Mouse (Mus musculus): ENCODE measurements at regions not wholly inside any gene's neighbourhood (a gene's known extent, or its start where the extent isn't known, plus 50 kb on each side); places are given as distances from the start of the nearest gene placed in this dataset.

DNA sequence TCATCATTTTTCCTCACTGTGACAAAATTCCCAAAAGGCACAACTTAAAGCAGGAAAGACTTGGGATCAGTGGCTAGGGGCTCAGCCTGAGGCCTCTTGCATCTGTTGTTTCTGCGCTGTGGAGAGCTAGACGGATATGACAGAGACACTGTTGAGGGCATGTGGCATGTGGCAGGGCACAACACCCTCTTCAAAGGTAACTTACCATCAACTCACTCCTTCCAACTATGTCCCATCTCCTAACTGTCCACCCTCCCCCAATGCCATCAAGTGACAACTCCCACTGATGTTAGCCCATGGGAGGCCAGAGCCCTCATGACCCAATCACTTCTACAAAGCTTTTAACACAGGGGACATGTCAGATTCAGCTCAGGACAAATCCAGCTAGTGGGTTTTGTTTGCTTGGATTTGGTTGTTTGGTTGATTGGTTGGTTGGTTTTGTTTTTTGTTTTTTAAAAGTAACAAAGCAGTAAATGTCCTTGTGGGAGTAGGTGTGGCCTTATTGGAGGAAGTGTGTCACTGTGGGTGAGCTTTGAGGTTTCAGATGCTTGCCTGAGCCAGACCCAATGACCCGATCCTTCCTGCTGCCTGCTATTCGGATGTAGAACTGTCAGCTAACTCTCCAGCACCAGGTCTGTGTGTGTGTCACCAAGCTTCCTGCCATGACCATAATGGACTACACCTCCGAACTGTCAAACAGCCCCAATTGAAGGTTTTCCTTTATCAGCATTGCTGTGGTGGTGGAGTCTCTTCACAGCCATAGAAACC is 53.2 kb upstream of the Lef1 start:
- Histone ChIP-seq H3K9me3 (ENCODE audit: control insufficient read depth, low read length) (no peaks in the 10 kb centered on the region), H3K4me3 (ENCODE audit: low read depth, low read length) (no peak overlapping the region), H3K4me1 (replicated peaks; ENCODE audit: control insufficient read depth, insufficient read depth, low read length) (no peaks in the 10 kb centered on the region), H3K27ac (ENCODE audit: low read depth, low read length) (no peak overlapping the region), H3K27me3 (replicated peaks; ENCODE audit: control insufficient read depth, insufficient read depth, low read length) (no peaks in the 10 kb centered on the region), H3K36me3 (ENCODE audit: control insufficient read depth, insufficient read depth, low read length) (no peaks in the 10 kb centered on the region), H3K9ac (ENCODE audit: low read depth, low read length) (no peak overlapping the region), H3K4me2 (no peak overlapping the region)
- ATAC-seq (replicated peaks; ENCODE audit: low FRiP score), result no peak
- 60% methylated on average over 5 of the region's 5 CpGs for WGBS
- no peak for DNase-seq (ENCODE audit: low spot score)

DNA sequence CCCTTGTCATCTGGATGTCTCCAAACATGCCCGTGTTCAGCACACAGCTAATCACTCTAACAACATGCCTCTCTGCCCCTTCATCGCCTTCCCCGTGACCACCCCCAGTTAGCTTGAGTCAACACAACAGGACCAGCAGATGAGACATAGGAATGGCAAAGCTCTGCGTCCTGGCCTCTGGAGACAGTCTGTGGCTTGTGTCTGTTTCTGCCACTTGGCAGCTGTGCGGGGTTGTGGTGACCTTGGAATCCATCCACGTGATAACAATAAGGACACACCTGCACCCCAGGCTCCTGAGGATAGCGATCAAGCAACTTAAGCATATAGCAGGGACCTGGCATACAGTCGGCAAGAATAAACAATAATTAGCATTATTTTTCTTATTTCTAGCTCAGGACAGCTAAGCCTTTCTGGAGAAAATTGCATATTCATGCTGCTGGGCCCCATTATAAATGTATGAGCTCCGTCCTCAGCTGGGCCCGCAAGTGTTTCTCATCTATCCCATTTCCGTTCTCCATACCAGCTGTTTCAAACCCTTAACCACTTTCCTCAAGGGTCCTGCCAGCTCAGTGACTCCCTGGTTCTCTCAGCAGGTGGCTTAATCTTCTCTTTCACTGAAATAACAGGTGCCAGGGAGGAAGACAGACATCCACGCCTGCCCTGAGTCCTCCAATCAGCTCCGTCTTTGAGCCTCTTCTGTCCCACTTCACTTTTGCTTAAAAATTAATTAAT is 55.9 kb upstream of the Lef1 start:
- ATAC-seq (replicated peaks; ENCODE audit: low FRiP score) (no peak), DNase-seq (ENCODE audit: low spot score) (no peak)
- Histone ChIP-seq H3K36me3 (ENCODE audit: control insufficient read depth, insufficient read depth, low read length) (no peaks in the 10 kb centered on the region), H3K27ac (ENCODE audit: low read depth, low read length) (no peak overlapping the region), H3K4me1 (replicated peaks; ENCODE audit: control insufficient read depth, insufficient read depth, low read length) (no peaks in the 10 kb centered on the region), H3K9me3 (ENCODE audit: control insufficient read depth, low read length) (no peaks in the 10 kb centered on the region), H3K4me3 (ENCODE audit: low read depth, low read length) (no peak overlapping the region), H3K9ac (ENCODE audit: low read depth, low read length) (no peak overlapping the region), H3K4me2 (no peak overlapping the region), H3K27me3 (replicated peaks; ENCODE audit: control insufficient read depth, insufficient read depth, low read length) (no peaks in the 10 kb centered on the region)
- WGBS, result 84% methylated on average over 13 of the region's 13 CpGs

DNA sequence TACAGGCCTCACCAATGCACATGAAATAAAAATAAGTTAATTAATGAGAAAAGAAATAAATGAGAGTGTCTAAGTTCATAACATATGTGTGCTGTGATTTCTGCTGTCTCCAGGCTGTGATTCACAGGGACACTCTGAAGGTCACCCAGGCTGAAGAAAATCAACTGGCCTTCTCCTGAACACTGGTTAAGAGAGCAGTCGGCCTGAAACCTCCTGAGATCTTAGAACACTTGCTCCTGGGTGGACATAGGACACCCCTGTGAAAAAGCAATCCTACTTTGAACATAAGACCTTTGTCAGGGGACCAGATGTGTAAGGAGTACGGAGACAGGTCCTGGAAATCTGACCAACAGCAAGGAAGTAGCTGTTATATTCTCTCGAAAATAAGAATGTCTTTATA is 62.6 kb upstream of the Lef1 start:
- no peak for DNase-seq (ENCODE audit: low spot score)
- ATAC-seq (replicated peaks; ENCODE audit: low FRiP score), result no peak
- WGBS, result 80% methylated on average over 3 of the region's 3 CpGs
- Histone ChIP-seq H3K4me1 (replicated peaks; ENCODE audit: control insufficient read depth, insufficient read depth, low read length) (no peaks in the 10 kb centered on the region), H3K4me3 (ENCODE audit: low read depth, low read length) (no peak overlapping the region), H3K9ac (ENCODE audit: low read depth, low read length) (no peak overlapping the region), H3K27ac (ENCODE audit: low read depth, low read length) (no peak overlapping the region), H3K36me3 (ENCODE audit: control insufficient read depth, insufficient read depth, low read length) (no peaks in the 10 kb centered on the region), H3K27me3 (replicated peaks; ENCODE audit: control insufficient read depth, insufficient read depth, low read length) (no peaks in the 10 kb centered on the region), H3K4me2 (no peak overlapping the region), H3K9me3 (ENCODE audit: control insufficient read depth, low read length) (no peaks in the 10 kb centered on the region)

DNA sequence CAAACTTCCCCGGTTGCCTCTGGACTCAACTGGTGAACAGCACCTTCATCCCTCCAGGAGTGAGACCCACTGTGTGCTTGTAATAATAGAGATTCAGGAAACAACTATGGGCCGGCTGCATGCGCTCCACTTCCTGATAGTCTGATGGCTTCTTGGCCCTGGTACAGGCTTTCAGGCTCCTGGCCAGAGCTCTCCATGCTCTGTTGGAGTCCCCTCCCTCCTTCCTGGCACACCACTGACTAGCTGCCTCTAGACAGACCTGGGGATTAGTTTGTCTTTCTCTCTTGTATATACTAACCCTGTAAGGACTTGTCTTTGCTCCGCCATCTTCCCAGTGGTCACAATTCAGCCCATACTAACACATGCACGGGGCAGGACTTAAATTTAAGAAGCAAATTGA is 63.9 kb upstream of the Lef1 start:
- 81% methylated on average over 5 of the region's 5 CpGs for WGBS
- Histone ChIP-seq H3K4me1 (replicated peaks; ENCODE audit: control insufficient read depth, insufficient read depth, low read length) (no peaks in the 10 kb centered on the region), H3K4me3 (ENCODE audit: low read depth, low read length) (no peak overlapping the region), H3K9me3 (ENCODE audit: control insufficient read depth, low read length) (no peaks in the 10 kb centered on the region), H3K36me3 (ENCODE audit: control insufficient read depth, insufficient read depth, low read length) (no peaks in the 10 kb centered on the region), H3K27ac (ENCODE audit: low read depth, low read length) (no peak overlapping the region), H3K9ac (ENCODE audit: low read depth, low read length) (no peak overlapping the region), H3K27me3 (replicated peaks; ENCODE audit: control insufficient read depth, insufficient read depth, low read length) (no peaks in the 10 kb centered on the region), H3K4me2 (no peak overlapping the region)
- DNase-seq (ENCODE audit: low spot score), result no peak
- ATAC-seq (replicated peaks; ENCODE audit: low FRiP score), result no peak

DNA sequence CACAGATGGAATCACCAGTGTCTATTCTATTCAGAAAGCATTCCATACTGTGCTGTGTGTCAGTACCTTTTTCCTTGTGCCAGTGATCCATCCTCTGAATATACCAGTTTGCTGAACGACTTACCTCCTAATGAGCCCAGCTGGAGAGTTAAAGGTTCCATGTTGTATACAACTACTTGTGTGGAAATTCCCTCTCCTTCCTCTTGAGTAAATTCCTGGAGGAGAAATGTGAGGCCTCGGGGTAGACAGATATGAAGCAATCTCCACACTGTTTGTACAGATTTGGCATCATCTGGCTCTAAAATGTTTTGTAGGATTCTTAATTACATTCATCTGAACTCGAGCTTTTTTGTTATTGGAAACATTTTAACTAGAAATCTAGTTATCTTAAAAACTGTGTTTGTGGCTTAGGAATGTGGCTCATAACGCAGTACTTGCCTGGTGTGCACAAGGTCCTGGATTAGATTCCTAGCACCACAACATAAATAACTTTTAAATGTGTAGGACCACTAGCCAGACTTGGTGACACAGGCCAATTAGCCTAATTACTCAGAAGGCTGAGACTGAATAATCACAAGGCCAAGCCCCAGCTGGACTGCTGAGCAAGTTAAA is 70.0 kb upstream of the Lef1 start:
- Histone ChIP-seq H3K9me3 (ENCODE audit: control insufficient read depth, low read length) (0 out of 2 replicates have a peak, but pooled peaks cover 2% of the 10 kb centered on the region), H3K27me3 (replicated peaks; ENCODE audit: control insufficient read depth, insufficient read depth, low read length) (no peaks in the 10 kb centered on the region), H3K4me1 (replicated peaks; ENCODE audit: control insufficient read depth, insufficient read depth, low read length) (no peaks in the 10 kb centered on the region), H3K4me3 (ENCODE audit: low read depth, low read length) (no peak overlapping the region), H3K36me3 (ENCODE audit: control insufficient read depth, insufficient read depth, low read length) (no peaks in the 10 kb centered on the region), H3K27ac (ENCODE audit: low read depth, low read length) (no peak overlapping the region), H3K9ac (ENCODE audit: low read depth, low read length) (no peak overlapping the region), H3K4me2 (no peak overlapping the region)
- no peak for DNase-seq (ENCODE audit: low spot score)
- WGBS, result 63% methylated on average over 4 of the region's 4 CpGs
- no peak for ATAC-seq (replicated peaks; ENCODE audit: low FRiP score)

DNA sequence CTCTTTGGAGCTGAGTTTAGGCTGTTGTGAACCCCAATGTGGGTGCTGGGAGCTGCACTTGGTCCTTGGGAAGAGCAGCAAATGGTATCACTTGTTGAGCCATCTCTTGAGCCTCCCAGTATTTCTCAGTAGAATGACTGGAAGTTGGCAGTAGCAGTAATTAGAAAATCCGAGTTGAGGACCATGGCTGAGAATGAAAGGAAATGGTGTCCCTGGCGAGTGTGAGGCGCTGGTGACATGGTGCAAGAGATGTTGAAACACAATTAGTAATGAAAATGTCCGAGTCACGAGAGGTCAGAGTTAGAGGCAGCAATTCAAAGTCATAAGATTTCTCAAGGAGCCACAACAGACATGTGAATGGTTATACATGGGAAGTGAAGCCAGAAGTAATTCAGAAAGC is 73.2 kb upstream of the Lef1 start:
- ATAC-seq (replicated peaks; ENCODE audit: low FRiP score) (no peak), DNase-seq (ENCODE audit: low spot score) (no peak)
- Histone ChIP-seq H3K27me3 (replicated peaks; ENCODE audit: control insufficient read depth, insufficient read depth, low read length) (no peaks in the 10 kb centered on the region), H3K4me3 (ENCODE audit: low read depth, low read length) (no peak overlapping the region), H3K36me3 (ENCODE audit: control insufficient read depth, insufficient read depth, low read length) (no peaks in the 10 kb centered on the region), H3K9ac (ENCODE audit: low read depth, low read length) (no peak overlapping the region), H3K9me3 (ENCODE audit: control insufficient read depth, low read length) (0 out of 2 replicates have a peak, but pooled peaks cover 2% of the 10 kb centered on the region), H3K4me2 (no peak overlapping the region), H3K27ac (ENCODE audit: low read depth, low read length) (no peak overlapping the region), H3K4me1 (replicated peaks; ENCODE audit: control insufficient read depth, insufficient read depth, low read length) (no peaks in the 10 kb centered on the region)
- 81% methylated on average over 5 of the region's 5 CpGs for WGBS

DNA sequence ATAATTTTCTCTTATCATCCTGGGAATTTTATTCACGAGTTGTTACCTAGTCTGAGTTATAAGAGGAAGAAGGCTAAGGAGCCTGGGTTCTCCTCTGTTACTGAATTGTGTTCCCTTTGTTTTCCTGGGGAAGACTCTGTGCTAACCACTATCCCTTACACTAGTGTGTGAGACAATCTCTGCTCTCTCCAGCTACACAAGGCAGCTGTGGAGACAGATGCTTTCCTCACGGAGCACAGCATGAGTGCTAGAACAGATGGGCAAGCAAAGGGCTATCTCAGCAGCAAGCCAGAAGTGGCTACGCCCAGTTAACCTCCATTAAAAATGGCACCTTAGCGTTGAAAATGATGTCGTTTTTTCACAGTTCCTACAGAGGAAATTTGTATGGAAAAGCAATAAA is 75.5 kb upstream of the Lef1 start:
- 65% methylated on average over 5 of the region's 5 CpGs for WGBS
- no peaks in the 10 kb centered on the region for H3K36me3 ChIP-seq (ENCODE audit: control insufficient read depth, insufficient read depth, low read length)
- 0 out of 2 replicates have a peak, but pooled peaks cover 2% of the 10 kb centered on the region for H3K9me3 ChIP-seq (ENCODE audit: control insufficient read depth, low read length)
- H3K4me1 ChIP-seq (replicated peaks; ENCODE audit: control insufficient read depth, insufficient read depth, low read length), result no peaks in the 10 kb centered on the region
- no peak overlapping the region for H3K9ac ChIP-seq (ENCODE audit: low read depth, low read length)
- H3K4me2 ChIP-seq, result no peak overlapping the region
- H3K4me3 ChIP-seq (ENCODE audit: low read depth, low read length), result no peak overlapping the region
- H3K27ac ChIP-seq (ENCODE audit: low read depth, low read length), result no peak overlapping the region
- no peaks in the 10 kb centered on the region for H3K27me3 ChIP-seq (replicated peaks; ENCODE audit: control insufficient read depth, insufficient read depth, low read length)
- DNase-seq (ENCODE audit: low spot score) (no peak), ATAC-seq (replicated peaks; ENCODE audit: low FRiP score) (no peak)

DNA sequence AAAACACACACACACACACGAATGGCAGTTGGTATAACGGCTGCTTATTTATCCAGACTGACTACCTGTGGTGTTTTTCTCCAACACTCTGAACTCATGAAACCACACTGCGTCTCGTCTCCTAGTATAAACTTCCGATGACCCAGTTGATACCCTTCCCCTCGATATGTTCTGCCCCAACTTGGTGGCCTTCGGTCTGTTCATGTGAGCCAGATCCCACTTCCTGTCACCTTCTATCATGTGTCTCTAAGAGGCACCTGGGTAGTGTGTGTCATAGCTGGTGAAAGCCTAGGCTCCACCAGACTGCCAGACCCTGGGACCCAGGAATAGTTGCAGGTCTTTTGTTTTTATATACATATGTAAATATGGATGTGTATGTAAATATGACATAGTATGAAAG is 83.9 kb upstream of the Lef1 start:
- H3K27me3 ChIP-seq (replicated peaks; ENCODE audit: control insufficient read depth, insufficient read depth, low read length), result no peaks in the 10 kb centered on the region
- WGBS, result 80% methylated on average over 7 of the region's 7 CpGs
- no peak overlapping the region for H3K4me3 ChIP-seq (ENCODE audit: low read depth, low read length)
- H3K36me3 ChIP-seq (ENCODE audit: control insufficient read depth, insufficient read depth, low read length), result no peaks in the 10 kb centered on the region
- ATAC-seq (replicated peaks; ENCODE audit: low FRiP score), result no peak
- H3K9me3 ChIP-seq (ENCODE audit: control insufficient read depth, low read length), result no peaks in the 10 kb centered on the region
- no peak overlapping the region for H3K9ac ChIP-seq (ENCODE audit: low read depth, low read length)
- H3K27ac ChIP-seq (ENCODE audit: low read depth, low read length), result no peak overlapping the region
- no peak overlapping the region for H3K4me2 ChIP-seq
- no peaks in the 10 kb centered on the region for H3K4me1 ChIP-seq (replicated peaks; ENCODE audit: control insufficient read depth, insufficient read depth, low read length)
- no peak for DNase-seq (ENCODE audit: low spot score)

Data from liver, embryonic 11.5 days (tissue).